Mouse (Mus musculus) cortical plate, adult 2 months (tissue): ENCODE results near the gene Scn5a.

Experiments
- CTCF ChIP-seq: fragments of 200-500 bp; IDR thresholded peaks from 2 replicates; pipeline ENCODE4 v1.5.1; 2011; ENCODE audit warnings: mild to moderate bottlenecking, control low read depth, low read length; ENCODE audit not compliant: insufficient read depth; ENCODE audit errors: extremely low read depth
- POLR2A ChIP-seq: fragments of 200-500 bp; IDR thresholded peaks from 2 replicates; pipeline ENCODE4 v1.6.1; 2011; ENCODE audit warnings: mild to moderate bottlenecking, low read length, control low read depth; ENCODE audit not compliant: insufficient read depth; ENCODE audit errors: extremely low read depth

DNA sequence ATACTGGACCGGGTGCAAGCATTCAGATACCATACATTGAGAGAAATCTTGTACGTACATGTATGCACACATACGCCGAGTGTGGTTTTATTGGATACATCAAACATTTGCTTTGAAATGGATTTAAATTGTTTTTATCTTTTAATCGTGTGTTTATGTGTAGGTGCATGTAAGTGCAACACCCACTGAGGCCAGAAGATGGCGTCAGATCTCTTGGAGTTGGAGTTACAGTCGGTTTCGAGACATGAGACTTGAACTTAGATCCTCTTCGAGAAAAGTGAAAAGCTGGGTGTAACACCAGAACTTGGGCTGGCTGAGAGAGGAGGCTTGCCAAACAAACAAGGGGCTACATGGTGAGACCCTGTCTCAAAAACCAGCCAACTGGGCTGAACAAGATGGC lies 75.2 kb downstream of the Scn5a start:
- no peak for TF ChIP-seq CTCF
- no peak for TF ChIP-seq POLR2A
